ENCODE assay signal across 7 mouse cellular contexts in genomic region chr12:85825361-85825760, GRCm38 (mm10). TPM values are rescaled to one million over a fixed set of nuclear protein-coding genes. Genes with fewer than 3 reads are reported as not detected.
A peak's percentile ranks its signal among the peaks of the same experiment; 100 is the strongest.
DNase-seq lines count a peak whose midpoint lies in the region; ATAC-seq and TF ChIP-seq lines count a peak whose summit lies in the region.

No protein-coding gene starts in this region.

- H3K36me3 ChIP-seq in lung, postnatal 0 days (ENCODE audit: insufficient read depth, low read length): no peaks in the 10 kb centered on the region
- H3K36me3 ChIP-seq in embryonic facial prominence, embryonic 15.5 days: peaks cover 19% of the 10 kb centered on the region
- no peaks in the 10 kb centered on the region; the same call in 1 of the 2 replicates for H3K36me3 ChIP-seq in limb, embryonic 11.5 days (ENCODE audit: control insufficient read depth, insufficient read depth, low read length)
- peaks cover 11% of the 10 kb centered on the region for H3K36me3 ChIP-seq in small intestine, adult 2 months (ENCODE audit: control insufficient read depth, insufficient read depth, low read length)

- TF ChIP-seq EP300 in lung, postnatal 0 days (IDR thresholded peaks at IDR 0.05): no peak

- H3K27ac ChIP-seq in lung, postnatal 0 days (ENCODE audit: low read length): peak overlapping the region; percentile 97
- H3K27ac ChIP-seq in embryonic facial prominence, embryonic 15.5 days (replicated peaks): peak overlapping the region; percentile 99
- H3K27ac ChIP-seq in limb, embryonic 11.5 days (replicated peaks; ENCODE audit: low read depth, low read length): peak overlapping the region; percentile 83
- H3K27ac ChIP-seq in small intestine, adult 2 months (ENCODE audit: insufficient read depth, low read depth, low read length): peak overlapping the region; percentile 96

- no peak for TF ChIP-seq CTCF in lung, postnatal 0 days (IDR thresholded peaks at IDR 0.05)
- TF ChIP-seq CTCF in small intestine, adult 2 months (IDR thresholded peaks at IDR 0.05; ENCODE audit: extremely low read depth, insufficient read length, insufficient replicate concordance, low read depth, low read length): no peak

- peaks cover 9% of the 10 kb centered on the region; the same call in 1 of the 2 replicates for H3K4me1 ChIP-seq in lung, postnatal 0 days (ENCODE audit: insufficient read depth, low read depth, low read length)
- peaks cover 16% of the 10 kb centered on the region for H3K4me1 ChIP-seq in embryonic facial prominence, embryonic 15.5 days
- H3K4me1 ChIP-seq in limb, embryonic 11.5 days (ENCODE audit: control insufficient read depth, insufficient read depth, low read length): peaks cover 5% of the 10 kb centered on the region
- H3K4me1 ChIP-seq in small intestine, adult 2 months (ENCODE audit: control insufficient read depth, insufficient read depth, insufficient read length, low read length): no peaks in the 10 kb centered on the region

- peak overlapping the region; percentile 62 for H3K9ac ChIP-seq in lung, postnatal 0 days (replicated peaks; ENCODE audit: low read depth)
- peak overlapping the region; percentile 57 for H3K9ac ChIP-seq in embryonic facial prominence, embryonic 15.5 days
- peak overlapping the region; percentile 75 for H3K9ac ChIP-seq in limb, embryonic 11.5 days (ENCODE audit: low read length)

- H3K4me3 ChIP-seq in lung, postnatal 0 days (ENCODE audit: low read depth, low read length): peak overlapping the region; percentile 71
- H3K4me3 ChIP-seq in embryonic facial prominence, embryonic 15.5 days (replicated peaks): peak overlapping the region; percentile 71
- peak overlapping the region; percentile 87 for H3K4me3 ChIP-seq in limb, embryonic 11.5 days (ENCODE audit: low read depth, low read length)
- H3K4me3 ChIP-seq in small intestine, adult 2 months (ENCODE audit: low read depth, low read length): peak overlapping the region; percentile 69

- ATAC-seq in lung, postnatal 0 days: no peak
- ATAC-seq in embryonic facial prominence, embryonic 15.5 days (ENCODE audit: insufficient number of reproducible peaks, low FRiP score, low TSS enrichment, low read depth): no peak
- no peak for ATAC-seq in limb, embryonic 11.5 days (ENCODE audit: insufficient number of reproducible peaks, low FRiP score, low TSS enrichment, low read depth)

- DNase-seq in lung, postnatal 0 days (ENCODE audit: low spot score): no peak
- no peak for DNase-seq in lung, postnatal 36 days
- DNase-seq in limb, embryonic 11.5 days (ENCODE audit: low spot score): no peak
- no peak for DNase-seq in adrenal gland, postnatal 36 days
- DNase-seq in T-cell, adult 2 months (ENCODE audit: low spot score): no peak

- H3K4me2 ChIP-seq in lung, postnatal 0 days (replicated peaks; ENCODE audit: low read depth, low read length): peak overlapping the region; percentile 89
- H3K4me2 ChIP-seq in embryonic facial prominence, embryonic 15.5 days (replicated peaks): peak overlapping the region; percentile 64
- peak overlapping the region; percentile 87 for H3K4me2 ChIP-seq in limb, embryonic 11.5 days (ENCODE audit: low read depth, severe bottlenecking)

- H3K9me3 ChIP-seq in lung, postnatal 0 days (ENCODE audit: low read length): no peaks in the 10 kb centered on the region
- H3K9me3 ChIP-seq in embryonic facial prominence, embryonic 15.5 days (replicated peaks): no peaks in the 10 kb centered on the region
- H3K9me3 ChIP-seq in limb, embryonic 11.5 days (ENCODE audit: control insufficient read depth, low read length): no peaks in the 10 kb centered on the region

- 6% methylated on average over 8 of the region's 8 CpGs for WGBS in lung, postnatal 0 days
- 5% methylated on average over 8 of the region's 8 CpGs for WGBS in embryonic facial prominence, embryonic 15.5 days
- WGBS in limb, embryonic 11.5 days: 11% methylated on average over 8 of the region's 8 CpGs
- 4% methylated on average over 8 of the region's 8 CpGs for WGBS in small intestine, adult 2 months

- no peak for TF ChIP-seq POLR2A in small intestine, adult 2 months (IDR thresholded peaks at IDR 0.05; ENCODE audit: low read depth, low read length)

- H3K27me3 ChIP-seq in lung, postnatal 0 days (replicated peaks; ENCODE audit: insufficient read depth, low read length): no peaks in the 10 kb centered on the region
- H3K27me3 ChIP-seq in embryonic facial prominence, embryonic 15.5 days: no peaks in the 10 kb centered on the region
- H3K27me3 ChIP-seq in limb, embryonic 11.5 days (ENCODE audit: control insufficient read depth, insufficient read depth, low read length): no peaks in the 10 kb centered on the region
- H3K27me3 ChIP-seq in small intestine, adult 2 months (ENCODE audit: control insufficient read depth, insufficient read depth, low read length): no peaks in the 10 kb centered on the region

RNA-seq across cellular contexts. Expression of gene Ttll5, which starts 0.9 kb away (rescaled TPM):
- 4.9 and 6.4 TPM in 2 replicates for polyA plus RNA-seq in lung, postnatal 0 days (2015; fragmentation: Nextera tagmentation; extraction: Ambion mirVana)
- polyA plus RNA-seq in embryonic facial prominence, embryonic 15.5 days (2015; fragmentation: Nextera tagmentation; extraction: Ambion mirVana): 13.1 and 13.6 TPM in 2 replicates
- polyA plus RNA-seq in limb, embryonic 11.5 days (2014; fragmentation: Nextera tagmentation; extraction: Ambion mirVana): 18.2 and 22.4 TPM in 2 replicates
- 3.5 and 5.5 TPM in 2 replicates for polyA plus RNA-seq in small intestine, adult 2 months (2012; rRNA removed)
- total RNA-seq in adrenal gland, postnatal 36 days (2021): 10 to 100 TPM; 17.3 to 29.2 TPM

RNA-seq across cellular contexts. Expression of gene Erg28, which starts 1.0 kb away (rescaled TPM):
- 76.5 and 80.8 TPM in 2 replicates for polyA plus RNA-seq in lung, postnatal 0 days (2015; fragmentation: Nextera tagmentation; extraction: Ambion mirVana)
- 109 TPM in 2 replicates for polyA plus RNA-seq in embryonic facial prominence, embryonic 15.5 days (2015; fragmentation: Nextera tagmentation; extraction: Ambion mirVana)
- 106 and 111 TPM in 2 replicates for polyA plus RNA-seq in limb, embryonic 11.5 days (2014; fragmentation: Nextera tagmentation; extraction: Ambion mirVana)
- polyA plus RNA-seq in small intestine, adult 2 months (2012; rRNA removed): 22.3 and 39.0 TPM in 2 replicates
- 10 to 100 TPM; 36.8 to 42.8 TPM for total RNA-seq in adrenal gland, postnatal 36 days (2021)
